Mouse (Mus musculus): ENCODE data around the gene Polrmt. TPM values are rescaled to one million over a fixed set of nuclear protein-coding genes. Genes with fewer than 3 reads are reported as not detected.
A peak's percentile ranks its signal among the peaks of the same experiment; 100 is the strongest.

The Polrmt gene
- polyA plus RNA-seq, 1 experiment from 2014 or later = 30.1 TPM

- WGBS (ENCODE audit: insufficient replicate concordance) = 89% methylated on average over 24 of the region's 24 CpGs
- ATAC-seq = no peak
- peaks cover 18% of the 10 kb centered on the region for H3K27me3 ChIP-seq (replicated peaks)
- H3K9me3 ChIP-seq (replicated peaks) = no peaks in the 10 kb centered on the region
- peaks cover 59% of the 10 kb centered on the region for H3K36me3 ChIP-seq
- H3K4me2 ChIP-seq = no peak overlapping the region
- H3K27ac ChIP-seq = no peak overlapping the region
- H3K4me1 ChIP-seq = peaks cover 13% of the 10 kb centered on the region
- no peak overlapping the region for H3K4me3 ChIP-seq
- no peak overlapping the region for H3K9ac ChIP-seq
Measured at GRCm38 (mm10) chr10:79756660-79757059, 10.3 kb upstream of the Polrmt start.

- peaks cover 13% of the 10 kb centered on the region for H3K4me1 ChIP-seq
- peaks cover 51% of the 10 kb centered on the region for H3K36me3 ChIP-seq
- H3K9ac ChIP-seq = no peak overlapping the region
- no peak overlapping the region for H3K4me2 ChIP-seq
- H3K4me3 ChIP-seq = no peak overlapping the region
- H3K27ac ChIP-seq = no peak overlapping the region
- 64% methylated on average over 3 of the region's 3 CpGs for WGBS (ENCODE audit: insufficient replicate concordance)
- no peak for ATAC-seq
- H3K27me3 ChIP-seq (replicated peaks) = peaks cover 23% of the 10 kb centered on the region
- no peaks in the 10 kb centered on the region for H3K9me3 ChIP-seq (replicated peaks)
Measured at GRCm38 (mm10) chr10:79755854-79756253, 9.5 kb upstream of the Polrmt start.

GRCm38 (mm10) chr10:79754856-79755516 is 8.6 kb upstream of the Polrmt start, which contains the start of gene Fgf22:
Gene Fgf22 (plus strand): TSS chr10:79755076.
- H3K4me2 ChIP-seq = peak within 1 kb of the TSS; percentile 74
- H3K27ac ChIP-seq = no peak within 1 kb of the TSS
- H3K4me1 ChIP-seq = peaks cover 14% of the 10 kb centered on the region
- WGBS (ENCODE audit: insufficient replicate concordance) = 7% methylated on average over 36 of the region's 36 CpGs
- peak; percentile 85 for ATAC-seq
- peak within 1 kb of the TSS; percentile 35 for H3K4me3 ChIP-seq
- no peaks in the 10 kb centered on the region for H3K9me3 ChIP-seq (replicated peaks)
- peaks cover 23% of the 10 kb centered on the region for H3K27me3 ChIP-seq (replicated peaks)
- H3K9ac ChIP-seq = peak within 1 kb of the TSS; percentile 50
- H3K36me3 ChIP-seq = peaks cover 42% of the 10 kb centered on the region

GRCm38 (mm10) chr10:79748496-79748895 is 2.1 kb upstream of the Polrmt start:
- H3K4me1 ChIP-seq = peaks cover 32% of the 10 kb centered on the region
- no peak overlapping the region for H3K9ac ChIP-seq

GRCm38 (mm10) chr10:79746774-79747151 is 382 bp upstream of the Polrmt start:
- peak overlapping the region; percentile 82 for H3K27ac ChIP-seq

More at GRCm38 (mm10) chr10:79748496-79748895, 2.1 kb upstream of the Polrmt start:
- Histone ChIP-seq H3K9me3 (replicated peaks) (no peaks in the 10 kb centered on the region), H3K4me2 (no peak overlapping the region), H3K27me3 (replicated peaks) (peaks cover 10% of the 10 kb centered on the region), H3K27ac (0 out of 2 replicates have a peak overlapping the region, but pooled peaks have one; percentile 33), H3K4me3 (no peak overlapping the region), H3K36me3 (peaks cover 10% of the 10 kb centered on the region)
- WGBS (ENCODE audit: insufficient replicate concordance) = 70% methylated on average over 6 of the region's 6 CpGs
- ATAC-seq = no peak

GRCm38 (mm10) chr10:79745411-79745810 is 970 bp downstream of the Polrmt start:
- Histone ChIP-seq H3K4me2 (peak overlapping the region; percentile 84), H3K9ac (peak overlapping the region; percentile 72; the same call in 1 of the 2 replicates), H3K4me3 (peak overlapping the region; percentile 71), H3K27me3 (replicated peaks) (no peaks in the 10 kb centered on the region), H3K4me1 (peaks cover 32% of the 10 kb centered on the region), H3K27ac (no peak overlapping the region), H3K36me3 (peaks cover 40% of the 10 kb centered on the region), H3K9me3 (replicated peaks) (no peaks in the 10 kb centered on the region)
- no peak for ATAC-seq
- WGBS (ENCODE audit: insufficient replicate concordance) = 82% methylated on average over 3 of the region's 3 CpGs

More at GRCm38 (mm10) chr10:79746774-79747151, 382 bp upstream of the Polrmt start:
- Histone ChIP-seq H3K9ac (peak overlapping the region; percentile 37; the same call in 1 of the 2 replicates), H3K4me1 (peaks cover 32% of the 10 kb centered on the region), H3K4me3 (peak overlapping the region; percentile 71), H3K36me3 (peaks cover 26% of the 10 kb centered on the region), H3K27me3 (replicated peaks) (peaks cover 6% of the 10 kb centered on the region), H3K4me2 (peak overlapping the region; percentile 84), H3K9me3 (replicated peaks) (no peaks in the 10 kb centered on the region)
- peak; percentile 80 for ATAC-seq
- 25% methylated on average over 6 of the region's 6 CpGs for WGBS (ENCODE audit: insufficient replicate concordance)

- Histone ChIP-seq H3K36me3 (peaks cover 56% of the 10 kb centered on the region), H3K9ac (no peak overlapping the region), H3K4me1 (peaks cover 22% of the 10 kb centered on the region), H3K4me3 (no peak overlapping the region), H3K9me3 (replicated peaks) (0 out of 2 replicates have a peak, but pooled peaks cover 8% of the 10 kb centered on the region), H3K27ac (no peak overlapping the region), H3K27me3 (replicated peaks) (no peaks in the 10 kb centered on the region), H3K4me2 (no peak overlapping the region)
- 83% methylated on average over 15 of the region's 15 CpGs for WGBS (ENCODE audit: insufficient replicate concordance)
- ATAC-seq = no peak
Measured at GRCm38 (mm10) chr10:79743650-79744365, 2.6 kb downstream of the Polrmt start.

GRCm38 (mm10) chr10:79743161-79743560 is 3.2 kb downstream of the Polrmt start:
- H3K9ac ChIP-seq = no peak overlapping the region
- H3K9me3 ChIP-seq (replicated peaks) = 0 out of 2 replicates have a peak, but pooled peaks cover 8% of the 10 kb centered on the region
- 86% methylated on average over 11 of the region's 11 CpGs for WGBS (ENCODE audit: insufficient replicate concordance)
- H3K27ac ChIP-seq = no peak overlapping the region
- no peak overlapping the region for H3K4me3 ChIP-seq
- peaks cover 22% of the 10 kb centered on the region for H3K4me1 ChIP-seq
- H3K4me2 ChIP-seq = no peak overlapping the region
- H3K27me3 ChIP-seq (replicated peaks) = no peaks in the 10 kb centered on the region
- peaks cover 62% of the 10 kb centered on the region for H3K36me3 ChIP-seq
- no peak for ATAC-seq

GRCm38 (mm10) chr10:79740863-79741262 is 5.5 kb downstream of the Polrmt start:
- no peak for ATAC-seq
- H3K27me3 ChIP-seq (replicated peaks) = peaks cover 4% of the 10 kb centered on the region; the same call in 1 of the 2 replicates
- H3K9ac ChIP-seq = no peak overlapping the region
- H3K27ac ChIP-seq = no peak overlapping the region
- H3K9me3 ChIP-seq (replicated peaks) = peaks cover 12% of the 10 kb centered on the region; the same call in 1 of the 2 replicates
- H3K4me2 ChIP-seq = no peak overlapping the region
- 79% methylated on average over 11 of the region's 11 CpGs for WGBS (ENCODE audit: insufficient replicate concordance)
- H3K4me1 ChIP-seq = peaks cover 8% of the 10 kb centered on the region
- no peak overlapping the region for H3K4me3 ChIP-seq
- H3K36me3 ChIP-seq = peaks cover 85% of the 10 kb centered on the region

GRCm38 (mm10) chr10:79739234-79739633 is 7.1 kb downstream of the Polrmt start:
- Histone ChIP-seq H3K4me1 (no peaks in the 10 kb centered on the region), H3K27ac (no peak overlapping the region), H3K9ac (no peak overlapping the region), H3K27me3 (replicated peaks) (peaks cover 15% of the 10 kb centered on the region), H3K36me3 (peaks cover 99% of the 10 kb centered on the region), H3K4me3 (no peak overlapping the region), H3K9me3 (replicated peaks) (peaks cover 19% of the 10 kb centered on the region; the same call in 1 of the 2 replicates), H3K4me2 (no peak overlapping the region)
- 90% methylated on average over 28 of the region's 28 CpGs for WGBS (ENCODE audit: insufficient replicate concordance)
- no peak for ATAC-seq

GRCm38 (mm10) chr10:79738259-79738658 is 8.1 kb downstream of the Polrmt start:
- Histone ChIP-seq H3K27me3 (replicated peaks) (peaks cover 15% of the 10 kb centered on the region), H3K36me3 (peaks cover 96% of the 10 kb centered on the region), H3K4me1 (no peaks in the 10 kb centered on the region), H3K9me3 (replicated peaks) (peaks cover 19% of the 10 kb centered on the region; the same call in 1 of the 2 replicates), H3K4me2 (no peak overlapping the region), H3K4me3 (no peak overlapping the region), H3K27ac (no peak overlapping the region), H3K9ac (no peak overlapping the region)
- WGBS (ENCODE audit: insufficient replicate concordance) = 91% methylated on average over 10 of the region's 10 CpGs
- no peak for ATAC-seq

- Histone ChIP-seq H3K9me3 (replicated peaks) (peaks cover 19% of the 10 kb centered on the region; the same call in 1 of the 2 replicates), H3K4me3 (no peak overlapping the region), H3K9ac (no peak overlapping the region), H3K36me3 (peaks cover 82% of the 10 kb centered on the region), H3K4me2 (no peak overlapping the region), H3K27ac (no peak overlapping the region), H3K27me3 (replicated peaks) (peaks cover 15% of the 10 kb centered on the region), H3K4me1 (no peaks in the 10 kb centered on the region)
- WGBS (ENCODE audit: insufficient replicate concordance) = 87% methylated on average over 14 of the region's 14 CpGs
- no peak for ATAC-seq
Measured at GRCm38 (mm10) chr10:79736706-79737105, 9.7 kb downstream of the Polrmt start.

Data from liver, embryonic 12.5 days (tissue).